Mouse (Mus musculus): ENCODE measurements around the gene Scp2. TPM values are rescaled to one million over a fixed set of nuclear protein-coding genes. Genes with fewer than 3 reads are reported as not detected.
"Not testable (repeated sequence)": the region's sequence is repeated elsewhere in the genome, so short reads cannot be mapped to it uniquely, and the experiment has no call there.

Scp2 gene
- polyA plus RNA-seq, 1 experiment from 2014 or later = 207 TPM

GRCm38 (mm10) chr4:108161936-108162335 is 17.1 kb upstream of the Scp2 start:
- no peak overlapping the region for H3K27ac ChIP-seq (replicated peaks in 1 of 2; ENCODE audit: control insufficient read depth in 1 of 2, insufficient read depth in 1 of 2, low read depth in 2 of 2, low read length in 2 of 2)
- ATAC-seq (ENCODE audit: insufficient number of reproducible peaks, insufficient read depth, low FRiP score, low read depth) = no peak
- H3K27me3 ChIP-seq (ENCODE audit: control insufficient read depth, insufficient read depth, low read length) = peaks cover 7% of the 10 kb centered on the region; the same call in 1 of the 2 replicates
- H3K4me3 ChIP-seq (ENCODE audit: control insufficient read depth in 1 of 2, insufficient read depth in 1 of 2, low read depth in 1 of 2, low read length in 2 of 2) = no peak overlapping the region
- H3K36me3 ChIP-seq (ENCODE audit: control insufficient read depth, insufficient read depth, low read length) = no peaks in the 10 kb centered on the region
- no peak overlapping the region for H3K9ac ChIP-seq (ENCODE audit: low read length)
- WGBS = 94% methylated on average over 8 of the region's 8 CpGs
- H3K9me3 ChIP-seq (ENCODE audit: control insufficient read depth, low read length) = no peaks in the 10 kb centered on the region
- no peak overlapping the region for H3K4me2 ChIP-seq (ENCODE audit: low read length)
- peaks cover 0 to 2% of the 10 kb centered on the region in 2 experiments; a peak in 1 of 4 replicates for H3K4me1 ChIP-seq (ENCODE audit: control insufficient read depth in 2 of 2, insufficient read depth in 2 of 2, low read length in 2 of 2)

DNA sequence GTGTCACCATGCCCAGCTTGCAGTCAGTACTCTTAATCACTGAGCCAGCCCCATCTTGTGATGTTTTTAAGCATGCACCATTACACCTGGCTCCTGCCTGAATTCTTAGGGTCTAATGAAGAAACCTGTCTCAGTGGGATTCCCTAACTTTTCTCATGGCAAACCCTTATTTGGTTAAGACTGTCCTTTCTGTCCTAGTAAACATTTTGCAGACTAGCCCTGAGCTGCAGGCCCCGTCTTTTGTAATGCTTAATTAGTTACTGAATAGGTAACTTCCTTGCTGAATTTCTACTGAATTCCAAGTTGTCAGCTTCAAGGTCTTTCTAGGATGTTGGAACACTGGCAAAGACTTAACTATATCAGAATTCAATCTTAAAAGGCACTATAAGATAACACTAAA is 10.3 kb upstream of the Scp2 start:
- not testable (repeated sequence) for H3K9ac ChIP-seq (ENCODE audit: low read length); H3K9me3 ChIP-seq (ENCODE audit: control insufficient read depth, low read length); H3K4me2 ChIP-seq (ENCODE audit: low read length); ATAC-seq (ENCODE audit: insufficient number of reproducible peaks, insufficient read depth, low FRiP score, low read depth); H3K27ac ChIP-seq (replicated peaks in 1 of 2; ENCODE audit: control insufficient read depth in 1 of 2, insufficient read depth in 1 of 2, low read depth in 2 of 2, low read length in 2 of 2); H3K36me3 ChIP-seq (ENCODE audit: control insufficient read depth, insufficient read depth, low read length); H3K27me3 ChIP-seq (ENCODE audit: control insufficient read depth, insufficient read depth, low read length); H3K4me1 ChIP-seq (ENCODE audit: control insufficient read depth in 2 of 2, insufficient read depth in 2 of 2, low read length in 2 of 2); H3K4me3 ChIP-seq (ENCODE audit: control insufficient read depth in 1 of 2, insufficient read depth in 1 of 2, low read depth in 1 of 2, low read length in 2 of 2)
- WGBS = 73% methylated on average over 1 of the region's 1 CpGs

- not testable (repeated sequence) for H3K9me3 ChIP-seq (ENCODE audit: control insufficient read depth, low read length); H3K9ac ChIP-seq (ENCODE audit: low read length); H3K36me3 ChIP-seq (ENCODE audit: control insufficient read depth, insufficient read depth, low read length); H3K27me3 ChIP-seq (ENCODE audit: control insufficient read depth, insufficient read depth, low read length); H3K4me1 ChIP-seq (ENCODE audit: control insufficient read depth in 2 of 2, insufficient read depth in 2 of 2, low read length in 2 of 2); ATAC-seq (ENCODE audit: insufficient number of reproducible peaks, insufficient read depth, low FRiP score, low read depth); H3K27ac ChIP-seq (replicated peaks in 1 of 2; ENCODE audit: control insufficient read depth in 1 of 2, insufficient read depth in 1 of 2, low read depth in 2 of 2, low read length in 2 of 2); H3K4me2 ChIP-seq (ENCODE audit: low read length); H3K4me3 ChIP-seq (ENCODE audit: control insufficient read depth in 1 of 2, insufficient read depth in 1 of 2, low read depth in 1 of 2, low read length in 2 of 2)
- WGBS = 34% methylated on average over 3 of the region's 3 CpGs
These were observed 756 bp upstream of the Scp2 start for GRCm38 (mm10) chr4:108145554-108145953.

DNA sequence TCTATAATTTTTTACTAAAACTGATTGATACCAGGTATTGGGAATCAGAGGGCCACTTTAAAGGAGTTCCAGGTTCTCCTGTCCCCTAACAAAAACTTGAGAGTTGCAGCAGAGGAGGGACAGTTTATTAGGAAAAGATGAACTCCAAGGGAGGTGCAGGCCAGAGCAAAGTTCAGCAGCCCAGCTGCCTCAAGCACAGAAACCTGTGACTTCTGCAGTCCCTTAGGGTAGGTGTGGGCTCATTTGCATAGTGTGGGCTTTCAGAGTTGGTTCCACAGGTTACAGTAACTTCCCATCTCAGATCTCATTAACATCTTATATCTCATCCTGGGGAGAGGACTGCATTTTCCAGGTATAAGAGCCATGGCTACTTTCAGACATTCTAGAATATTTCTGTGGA is 1.0 kb downstream of the Scp2 start:
- no peak for ATAC-seq (ENCODE audit: insufficient number of reproducible peaks, insufficient read depth, low FRiP score, low read depth)
- no peaks in the 10 kb centered on the region for H3K36me3 ChIP-seq (ENCODE audit: control insufficient read depth, insufficient read depth, low read length)
- H3K9ac ChIP-seq (ENCODE audit: low read length) = no peak overlapping the region
- no peak overlapping the region for H3K27ac ChIP-seq (replicated peaks in 1 of 2; ENCODE audit: control insufficient read depth in 1 of 2, insufficient read depth in 1 of 2, low read depth in 2 of 2, low read length in 2 of 2)
- H3K9me3 ChIP-seq (ENCODE audit: control insufficient read depth, low read length) = no peaks in the 10 kb centered on the region
- H3K27me3 ChIP-seq (ENCODE audit: control insufficient read depth, insufficient read depth, low read length) = no peaks in the 10 kb centered on the region
- H3K4me2 ChIP-seq (ENCODE audit: low read length) = no peak overlapping the region
- H3K4me1 ChIP-seq (ENCODE audit: control insufficient read depth in 2 of 2, insufficient read depth in 2 of 2, low read length in 2 of 2) = no peaks in the 10 kb centered on the region
- no peak overlapping the region for H3K4me3 ChIP-seq (ENCODE audit: control insufficient read depth in 1 of 2, insufficient read depth in 1 of 2, low read depth in 1 of 2, low read length in 2 of 2)

DNA sequence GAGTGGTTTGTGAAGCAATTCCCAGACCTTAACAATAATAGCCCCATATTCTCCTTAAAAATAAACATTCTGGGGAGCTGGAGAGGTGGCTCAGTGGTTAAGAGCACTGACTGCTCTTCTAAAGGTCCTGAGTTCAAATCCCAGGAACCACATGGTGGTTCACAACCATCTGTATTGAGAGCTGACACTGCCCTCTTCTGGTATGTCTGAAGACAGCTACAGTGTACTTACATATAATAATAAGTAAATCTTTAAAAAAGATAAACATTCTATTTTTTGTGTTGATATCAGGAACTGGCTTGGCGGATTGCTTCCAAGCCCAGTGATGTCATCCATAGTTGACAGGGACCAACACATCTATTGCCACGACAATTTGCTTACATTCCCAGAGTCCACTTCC is 1.6 kb downstream of the Scp2 start:
- not testable (repeated sequence) for H3K4me1 ChIP-seq (ENCODE audit: control insufficient read depth in 2 of 2, insufficient read depth in 2 of 2, low read length in 2 of 2); ATAC-seq (ENCODE audit: insufficient number of reproducible peaks, insufficient read depth, low FRiP score, low read depth); H3K9me3 ChIP-seq (ENCODE audit: control insufficient read depth, low read length); H3K4me3 ChIP-seq (ENCODE audit: control insufficient read depth in 1 of 2, insufficient read depth in 1 of 2, low read depth in 1 of 2, low read length in 2 of 2); H3K27me3 ChIP-seq (ENCODE audit: control insufficient read depth, insufficient read depth, low read length); H3K36me3 ChIP-seq (ENCODE audit: control insufficient read depth, insufficient read depth, low read length); H3K27ac ChIP-seq (replicated peaks in 1 of 2; ENCODE audit: control insufficient read depth in 1 of 2, insufficient read depth in 1 of 2, low read depth in 2 of 2, low read length in 2 of 2); H3K4me2 ChIP-seq (ENCODE audit: low read length); H3K9ac ChIP-seq (ENCODE audit: low read length)
- WGBS = 81% methylated on average over 2 of the region's 2 CpGs

DNA sequence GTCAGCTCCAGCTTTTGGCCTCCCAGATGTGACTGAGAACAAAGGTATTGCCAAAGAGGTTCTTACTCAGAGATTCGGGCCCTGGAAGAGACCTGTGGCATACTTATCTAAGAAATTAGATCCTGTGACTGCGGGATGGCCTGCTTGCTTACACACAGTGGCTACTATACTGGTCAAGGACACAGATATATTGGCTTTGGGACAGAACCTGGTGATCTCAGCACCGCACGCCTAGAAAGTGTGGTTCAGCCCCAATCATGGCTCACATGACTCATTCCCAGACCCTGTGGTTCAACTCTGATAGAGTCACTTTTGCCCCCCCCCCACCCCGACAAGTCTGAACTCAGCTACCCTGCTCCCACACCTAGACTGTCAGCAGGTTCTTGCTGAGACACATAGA is 7.9 kb downstream of the Scp2 start:
- H3K9me3 ChIP-seq (ENCODE audit: control insufficient read depth, low read length) = no peaks in the 10 kb centered on the region
- H3K36me3 ChIP-seq (ENCODE audit: control insufficient read depth, insufficient read depth, low read length) = no peaks in the 10 kb centered on the region
- 79% methylated on average over 5 of the region's 5 CpGs for WGBS
- H3K27ac ChIP-seq (replicated peaks in 1 of 2; ENCODE audit: control insufficient read depth in 1 of 2, insufficient read depth in 1 of 2, low read depth in 2 of 2, low read length in 2 of 2) = no peak overlapping the region
- H3K9ac ChIP-seq (ENCODE audit: low read length) = no peak overlapping the region
- no peaks in the 10 kb centered on the region for H3K27me3 ChIP-seq (ENCODE audit: control insufficient read depth, insufficient read depth, low read length)
- ATAC-seq (ENCODE audit: insufficient number of reproducible peaks, insufficient read depth, low FRiP score, low read depth) = no peak
- H3K4me3 ChIP-seq (ENCODE audit: control insufficient read depth in 1 of 2, insufficient read depth in 1 of 2, low read depth in 1 of 2, low read length in 2 of 2) = no peak overlapping the region
- no peaks in the 10 kb centered on the region for H3K4me1 ChIP-seq (ENCODE audit: control insufficient read depth in 2 of 2, insufficient read depth in 2 of 2, low read length in 2 of 2)
- H3K4me2 ChIP-seq (ENCODE audit: low read length) = no peak overlapping the region

GRCm38 (mm10) chr4:108130452-108130851 is 14.3 kb downstream of the Scp2 start:
- no peaks in the 10 kb centered on the region for H3K4me1 ChIP-seq (ENCODE audit: control insufficient read depth in 2 of 2, insufficient read depth in 2 of 2, low read length in 2 of 2)
- 0 out of 2 replicates have a peak, but pooled peaks cover 6% of the 10 kb centered on the region for H3K9me3 ChIP-seq (ENCODE audit: control insufficient read depth, low read length)
- no peak overlapping the region for H3K4me2 ChIP-seq (ENCODE audit: low read length)
- no peaks in the 10 kb centered on the region for H3K27me3 ChIP-seq (ENCODE audit: control insufficient read depth, insufficient read depth, low read length)
- H3K27ac ChIP-seq (replicated peaks in 1 of 2; ENCODE audit: control insufficient read depth in 1 of 2, insufficient read depth in 1 of 2, low read depth in 2 of 2, low read length in 2 of 2) = no peak overlapping the region
- H3K36me3 ChIP-seq (ENCODE audit: control insufficient read depth, insufficient read depth, low read length) = no peaks in the 10 kb centered on the region
- H3K4me3 ChIP-seq (ENCODE audit: control insufficient read depth in 1 of 2, insufficient read depth in 1 of 2, low read depth in 1 of 2, low read length in 2 of 2) = no peak overlapping the region
- WGBS = 79% methylated on average over 3 of the region's 3 CpGs
- no peak for ATAC-seq (ENCODE audit: insufficient number of reproducible peaks, insufficient read depth, low FRiP score, low read depth)
- H3K9ac ChIP-seq (ENCODE audit: low read length) = no peak overlapping the region

- H3K9me3 ChIP-seq (ENCODE audit: control insufficient read depth, low read length) = 0 out of 2 replicates have a peak, but pooled peaks cover 6% of the 10 kb centered on the region
- H3K4me1 ChIP-seq (ENCODE audit: control insufficient read depth in 2 of 2, insufficient read depth in 2 of 2, low read length in 2 of 2) = no peaks in the 10 kb centered on the region
- 83% methylated on average over 2 of the region's 2 CpGs for WGBS
- no peaks in the 10 kb centered on the region for H3K27me3 ChIP-seq (ENCODE audit: control insufficient read depth, insufficient read depth, low read length)
- no peak for ATAC-seq (ENCODE audit: insufficient number of reproducible peaks, insufficient read depth, low FRiP score, low read depth)
- no peaks in the 10 kb centered on the region for H3K36me3 ChIP-seq (ENCODE audit: control insufficient read depth, insufficient read depth, low read length)
- H3K9ac ChIP-seq (ENCODE audit: low read length) = no peak overlapping the region
- no peak overlapping the region for H3K4me2 ChIP-seq (ENCODE audit: low read length)
- no peak overlapping the region for H3K27ac ChIP-seq (replicated peaks in 1 of 2; ENCODE audit: control insufficient read depth in 1 of 2, insufficient read depth in 1 of 2, low read depth in 2 of 2, low read length in 2 of 2)
- H3K4me3 ChIP-seq (ENCODE audit: control insufficient read depth in 1 of 2, insufficient read depth in 1 of 2, low read depth in 1 of 2, low read length in 2 of 2) = no peak overlapping the region
These were observed 16.5 kb downstream of the Scp2 start for GRCm38 (mm10) chr4:108128339-108128738.

Data from heart, embryonic 14.5 days (tissue).